11 mouse cellular contexts compared by ENCODE assay signal in the genomic region with DNA sequence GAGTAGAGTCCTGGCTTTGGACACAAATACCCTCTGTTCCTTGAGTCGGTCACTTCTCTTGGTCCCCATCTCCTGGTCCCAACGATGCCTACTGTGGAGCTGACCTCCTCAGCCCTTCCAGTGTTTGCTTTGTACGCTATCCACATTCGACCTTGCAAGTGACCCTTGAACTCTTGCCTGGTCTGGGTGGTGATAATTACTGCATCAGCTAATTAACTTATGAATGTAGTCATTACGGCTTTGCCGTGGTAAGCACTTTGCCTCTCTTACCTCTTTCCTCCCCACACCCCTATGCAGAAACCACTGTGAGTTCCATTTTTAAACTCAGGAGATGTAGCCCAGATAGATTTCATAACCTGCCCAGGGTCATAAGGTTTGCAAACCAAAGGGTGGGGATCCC. TPM values are rescaled to one million over a fixed set of nuclear protein-coding genes. Genes with fewer than 3 reads are reported as not detected.
DNase-seq lines count a peak whose midpoint lies in the region; ATAC-seq and TF ChIP-seq lines count a peak whose summit lies in the region.
"Had no signal": no experiment of that assay in that cellular context is flagged by ENCODE, and none has a peak within 500 bp of the region (broad histone marks: within the 10 kb centered on the region; RNA-seq: fewer than 3 reads in every experiment).

No protein-coding gene starts in this region.

- peaks cover 33% of the 10 kb centered on the region for H3K4me1 ChIP-seq in thymus, adult 2 months (replicated peaks; ENCODE audit: control insufficient read depth, insufficient read depth, low read length)
- peaks cover 16% of the 10 kb centered on the region for H3K4me1 ChIP-seq in forebrain, embryonic 16.5 days (replicated peaks; ENCODE audit: control insufficient read depth, insufficient read depth, low read length)

- ATAC-seq in forebrain, embryonic 16.5 days = no peak
- ATAC-seq in frontal cortex, adult (ENCODE audit: low TSS enrichment) = no peak

- H3K9ac ChIP-seq in forebrain, embryonic 16.5 days (replicated peaks; ENCODE audit: low read depth, low read length) = no peak overlapping the region

- no peak overlapping the region for H3K4me2 ChIP-seq in forebrain, embryonic 16.5 days (ENCODE audit: low read length)

- DNase-seq in gastrocnemius, adult 2 months = no peak
- DNase-seq in gastrocnemius, adult 8-10 months (ENCODE audit: low spot score in 2 of 2) = no peak
- DNase-seq in kidney, adult 8-10 months = peak; percentile 49 to 64
- no peak for DNase-seq in kidney, postnatal 4 days
- DNase-seq in thymus, adult 2 months = no peak
- DNase-seq in thymus, postnatal 36 days = no peak
- DNase-seq: gastrocnemius, postnatal 36 days; thymus, adult 18-20 months had no signal

- H3K27me3 ChIP-seq in thymus, adult 2 months (ENCODE audit: control insufficient read depth, insufficient read depth, low read length) = no peaks in the 10 kb centered on the region
- peaks cover 13% of the 10 kb centered on the region; the same call in 1 of the 2 replicates for H3K27me3 ChIP-seq in forebrain, embryonic 16.5 days (replicated peaks; ENCODE audit: control insufficient read depth, insufficient read depth, low read length)

- no peaks in the 10 kb centered on the region for H3K9me3 ChIP-seq in forebrain, embryonic 16.5 days (ENCODE audit: control insufficient read depth, low read length)
- H3K9me3 ChIP-seq: forebrain, embryonic 10.5 days had no signal

- TF ChIP-seq CTCF in gastrocnemius, adult 2 months (IDR thresholded peaks at IDR 0.05) = no peak
- no peak for TF ChIP-seq CTCF in thymus, adult 2 months (IDR thresholded peaks at IDR 0.05; ENCODE audit: borderline replicate concordance, control insufficient read depth, extremely low read depth, insufficient read depth, low read length, poor library complexity)

- no peak for TF ChIP-seq POLR2A in thymus, adult 2 months (IDR thresholded peaks at IDR 0.05; ENCODE audit: control insufficient read depth, extremely low read depth, insufficient read depth, low read length, poor library complexity)

- intact Hi-C loops in gastrocnemius, adult 2 months (cut with DNase I) = loop anchor here (2.0 to 5.0 kb wide), 3 partner anchors 33 to 89 kb away; a partner anchor contains a TSS

- H3K36me3 ChIP-seq in thymus, adult 2 months (ENCODE audit: control insufficient read depth, insufficient read depth, low read length) = no peaks in the 10 kb centered on the region
- H3K36me3 ChIP-seq in forebrain, embryonic 16.5 days (ENCODE audit: control insufficient read depth, insufficient read depth) = no peaks in the 10 kb centered on the region
- H3K36me3 ChIP-seq: forebrain, embryonic 10.5 days had no signal

- 63% methylated on average over 6 of the region's 6 CpGs for WGBS in thymus, adult 2 months
- 75% methylated on average over 6 of the region's 6 CpGs for WGBS in forebrain, embryonic 16.5 days

- H3K27ac ChIP-seq in gastrocnemius, adult 2 months = peak overlapping the region; percentile 89
- peak overlapping the region; percentile 24; the same call in 1 of the 2 replicates for H3K27ac ChIP-seq in thymus, adult 2 months (ENCODE audit: control insufficient read depth, insufficient read depth, low read length)
- H3K27ac ChIP-seq in forebrain, embryonic 16.5 days (ENCODE audit: low read length) = no peak overlapping the region
- H3K27ac ChIP-seq: forebrain, embryonic 10.5 days had no signal

- H3K4me3 ChIP-seq in gastrocnemius, adult 2 months = peak overlapping the region; percentile 85
- peak overlapping the region; percentile 28 for H3K4me3 ChIP-seq in thymus, adult 2 months (ENCODE audit: control insufficient read depth, insufficient read depth, low read length)
- no peak overlapping the region for H3K4me3 ChIP-seq in forebrain, embryonic 16.5 days (replicated peaks; ENCODE audit: low read length)

RNA-seq across cellular contexts. Expression of a gene that starts 1.8 kb away (rescaled TPM):
- total RNA-seq in gastrocnemius, adult 2 months (2021) = 1 to 10 TPM; 7.4 to 9.9 TPM
- 1 to 10 TPM; 4.1 to 6.2 (median 5.0) TPM for total RNA-seq in gastrocnemius, adult 8-10 months (2022)
- 60.3 and 61.8 TPM in 2 replicates for polyA plus RNA-seq in thymus, adult 2 months (2012; rRNA removed)
- 4.7 and 6.1 TPM in 2 replicates for polyA plus RNA-seq in forebrain, embryonic 16.5 days (2015; fragmentation: Nextera tagmentation; extraction: Ambion mirVana)

Comparison
In these comparisons a context has a peak if more than half of its experiments do, and no peak if none do; other contexts are left out.
1. DNase-seq: peak in kidney, adult 8-10 months (2 of 2); none in gastrocnemius, adult 2 months (single experiment), gastrocnemius, adult 8-10 months (0 of 2), kidney, postnatal 4 days (0 of 2), thymus, adult 2 months (single experiment) and thymus, postnatal 36 days (0 of 2).